Mouse (Mus musculus): ENCODE data around the gene Erbb4. TPM values are rescaled to one million over a fixed set of nuclear protein-coding genes. Genes with fewer than 3 reads are reported as not detected.

Erbb4 gene
- total and polyA plus RNA-seq, 2 experiments, result 0.50 to 2.9 TPM

DNA sequence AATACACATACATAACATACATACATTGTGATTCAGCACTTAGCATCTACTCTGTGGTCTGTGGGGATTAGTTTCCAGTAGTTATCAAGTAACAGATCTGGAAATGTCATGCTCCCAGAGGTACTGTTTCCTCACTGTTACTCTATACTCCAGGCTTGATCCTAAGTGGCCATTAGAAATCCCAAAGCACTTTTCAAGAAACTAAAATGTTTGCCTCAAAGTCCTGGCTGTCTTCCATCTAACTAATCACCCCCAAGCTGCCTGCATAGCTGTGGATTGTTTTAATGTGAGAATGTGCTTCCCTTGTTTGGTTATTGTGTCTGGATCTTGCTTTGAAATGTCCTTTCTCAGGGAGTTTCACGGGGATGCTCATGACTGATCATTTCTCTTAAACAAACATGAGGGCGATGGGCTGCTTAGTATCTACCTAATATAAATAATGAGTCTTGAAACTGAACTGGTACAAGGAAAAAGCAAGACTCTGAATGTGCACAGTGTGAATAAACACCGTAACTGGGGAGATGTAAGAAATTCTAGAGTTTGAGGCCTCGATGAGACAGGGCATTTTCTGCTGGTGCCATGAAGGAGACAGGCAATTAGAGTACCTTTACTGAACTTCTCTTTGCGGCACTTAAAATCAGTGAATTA, 683.4 kb downstream of the Erbb4 start:
- Histone ChIP-seq H3K27ac (replicated peaks; ENCODE audit: insufficient read depth, low read depth, low read length) (no peak overlapping the region), H3K4me1 (ENCODE audit: control insufficient read depth, insufficient read depth, low read length) (no peaks in the 10 kb centered on the region), H3K27me3 (ENCODE audit: control insufficient read depth, insufficient read depth, low read length) (no peaks in the 10 kb centered on the region), H3K36me3 (ENCODE audit: control insufficient read depth, insufficient read depth, low read length) (no peaks in the 10 kb centered on the region), H3K4me3 (ENCODE audit: insufficient read depth, low read depth, low read length) (no peak overlapping the region), H3K9ac (ENCODE audit: low read depth, low read length) (no peak overlapping the region), H3K79me2 (ENCODE audit: control insufficient read depth, insufficient read depth, low read length) (no peaks in the 10 kb centered on the region)
- DNase-seq (ENCODE audit: extremely low read depth, low read depth, low spot score), result no peak
- no peak for TF ChIP-seq CTCF (IDR thresholded peaks at IDR 0.05; ENCODE audit: low read depth, low read length)
- no peak for TF ChIP-seq POLR2A (IDR thresholded peaks at IDR 0.05; ENCODE audit: extremely low read depth, insufficient read depth, low read length)
- 81% methylated on average over 5 of the region's 5 CpGs for WGBS

GRCm38 (mm10) chr1:68401204-68401603, 706.7 kb downstream of the Erbb4 start:
- Histone ChIP-seq H3K27me3 (ENCODE audit: control insufficient read depth, insufficient read depth, low read length) (no peaks in the 10 kb centered on the region), H3K79me2 (ENCODE audit: control insufficient read depth, insufficient read depth, low read length) (no peaks in the 10 kb centered on the region), H3K27ac (replicated peaks; ENCODE audit: insufficient read depth, low read depth, low read length) (no peak overlapping the region), H3K36me3 (ENCODE audit: control insufficient read depth, insufficient read depth, low read length) (no peaks in the 10 kb centered on the region), H3K4me1 (ENCODE audit: control insufficient read depth, insufficient read depth, low read length) (no peaks in the 10 kb centered on the region), H3K9ac (ENCODE audit: low read depth, low read length) (no peak overlapping the region), H3K4me3 (ENCODE audit: insufficient read depth, low read depth, low read length) (no peak overlapping the region)
- WGBS, result 75% methylated on average over 4 of the region's 4 CpGs
- no peak for DNase-seq (ENCODE audit: extremely low read depth, low read depth, low spot score)
- TF ChIP-seq POLR2A (IDR thresholded peaks at IDR 0.05; ENCODE audit: extremely low read depth, insufficient read depth, low read length) (no peak), CTCF (IDR thresholded peaks at IDR 0.05; ENCODE audit: low read depth, low read length) (no peak)

DNA sequence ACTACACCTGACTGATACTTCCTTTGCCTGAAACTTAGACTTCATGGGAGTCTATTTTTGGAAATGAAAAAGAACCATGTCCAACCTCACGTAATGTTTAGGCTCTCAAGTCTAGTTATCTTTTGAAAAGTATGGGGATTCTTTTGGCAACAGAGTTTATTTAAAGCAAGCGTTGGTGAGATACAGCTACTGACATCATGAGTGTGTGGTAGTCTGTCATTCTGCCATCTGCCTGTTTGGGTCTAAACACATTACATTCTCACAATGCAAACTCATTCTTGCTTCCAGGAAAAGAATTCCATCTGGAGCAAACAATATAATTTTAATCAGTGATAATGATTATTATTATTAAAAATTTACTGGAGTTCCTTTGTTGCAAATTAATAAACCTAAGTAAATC, 736.3 kb downstream of the Erbb4 start:
- Histone ChIP-seq H3K4me3 (ENCODE audit: insufficient read depth, low read depth, low read length) (no peak overlapping the region), H3K9ac (ENCODE audit: low read depth, low read length) (no peak overlapping the region), H3K27me3 (ENCODE audit: control insufficient read depth, insufficient read depth, low read length) (no peaks in the 10 kb centered on the region), H3K4me1 (ENCODE audit: control insufficient read depth, insufficient read depth, low read length) (no peaks in the 10 kb centered on the region), H3K79me2 (ENCODE audit: control insufficient read depth, insufficient read depth, low read length) (no peaks in the 10 kb centered on the region), H3K36me3 (ENCODE audit: control insufficient read depth, insufficient read depth, low read length) (no peaks in the 10 kb centered on the region), H3K27ac (replicated peaks; ENCODE audit: insufficient read depth, low read depth, low read length) (no peak overlapping the region)
- no peak for TF ChIP-seq POLR2A (IDR thresholded peaks at IDR 0.05; ENCODE audit: extremely low read depth, insufficient read depth, low read length)
- TF ChIP-seq CTCF (IDR thresholded peaks at IDR 0.05; ENCODE audit: low read depth, low read length), result no peak
- no peak for DNase-seq (ENCODE audit: extremely low read depth, low read depth, low spot score)
- WGBS, result 67% methylated on average over 2 of the region's 2 CpGs

GRCm38 (mm10) chr1:68333714-68334113, 774.1 kb downstream of the Erbb4 start:
- WGBS, result 48% methylated on average over 2 of the region's 2 CpGs
- H3K4me1 ChIP-seq (ENCODE audit: control insufficient read depth, insufficient read depth, low read length), result no peaks in the 10 kb centered on the region
- no peak overlapping the region for H3K4me3 ChIP-seq (ENCODE audit: insufficient read depth, low read depth, low read length)
- no peak overlapping the region for H3K27ac ChIP-seq (replicated peaks; ENCODE audit: insufficient read depth, low read depth, low read length)
- no peaks in the 10 kb centered on the region for H3K36me3 ChIP-seq (ENCODE audit: control insufficient read depth, insufficient read depth, low read length)
- H3K79me2 ChIP-seq (ENCODE audit: control insufficient read depth, insufficient read depth, low read length), result no peaks in the 10 kb centered on the region
- no peak for TF ChIP-seq CTCF (IDR thresholded peaks at IDR 0.05; ENCODE audit: low read depth, low read length)
- no peak for TF ChIP-seq POLR2A (IDR thresholded peaks at IDR 0.05; ENCODE audit: extremely low read depth, insufficient read depth, low read length)
- no peak overlapping the region for H3K9ac ChIP-seq (ENCODE audit: low read depth, low read length)
- no peaks in the 10 kb centered on the region for H3K27me3 ChIP-seq (ENCODE audit: control insufficient read depth, insufficient read depth, low read length)
- no peak for DNase-seq (ENCODE audit: extremely low read depth, low read depth, low spot score)

DNA sequence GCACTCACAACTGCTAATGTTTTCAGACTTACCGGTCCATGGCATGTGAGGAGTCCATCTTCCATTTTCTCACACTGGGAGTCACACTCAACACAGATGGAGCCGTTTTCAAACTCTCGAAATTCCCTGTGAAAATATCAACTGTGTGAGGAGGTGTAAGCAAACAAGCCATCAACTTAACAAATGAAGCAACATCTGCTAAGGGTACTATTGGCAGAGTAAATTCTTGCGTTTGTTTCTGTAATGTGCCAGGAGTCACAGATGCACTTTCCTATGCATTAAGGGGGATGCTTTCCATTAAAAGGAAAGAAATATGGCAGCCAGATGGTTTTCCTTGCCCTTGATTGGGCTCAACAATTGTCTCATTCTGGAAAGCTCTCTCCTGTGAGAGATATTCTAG, 802.0 kb downstream of the Erbb4 start:
- no peaks in the 10 kb centered on the region for H3K27me3 ChIP-seq (ENCODE audit: control insufficient read depth, insufficient read depth, low read length)
- no peak for TF ChIP-seq POLR2A (IDR thresholded peaks at IDR 0.05; ENCODE audit: extremely low read depth, insufficient read depth, low read length)
- TF ChIP-seq CTCF (IDR thresholded peaks at IDR 0.05; ENCODE audit: low read depth, low read length), result no peak
- WGBS, result 77% methylated on average over 4 of the region's 4 CpGs
- H3K36me3 ChIP-seq (ENCODE audit: control insufficient read depth, insufficient read depth, low read length), result no peaks in the 10 kb centered on the region
- H3K4me3 ChIP-seq (ENCODE audit: insufficient read depth, low read depth, low read length), result no peak overlapping the region
- no peak overlapping the region for H3K27ac ChIP-seq (replicated peaks; ENCODE audit: insufficient read depth, low read depth, low read length)
- no peaks in the 10 kb centered on the region for H3K79me2 ChIP-seq (ENCODE audit: control insufficient read depth, insufficient read depth, low read length)
- no peaks in the 10 kb centered on the region for H3K4me1 ChIP-seq (ENCODE audit: control insufficient read depth, insufficient read depth, low read length)
- no peak overlapping the region for H3K9ac ChIP-seq (ENCODE audit: low read depth, low read length)
- no peak for DNase-seq (ENCODE audit: extremely low read depth, low read depth, low spot score)

GRCm38 (mm10) chr1:68284443-68284842, 823.4 kb downstream of the Erbb4 start:
- WGBS, result 72% methylated on average over 2 of the region's 2 CpGs
- DNase-seq (ENCODE audit: extremely low read depth, low read depth, low spot score), result no peak
- no peaks in the 10 kb centered on the region for H3K27me3 ChIP-seq (ENCODE audit: control insufficient read depth, insufficient read depth, low read length)

More at GRCm38 (mm10) chr1:68284443-68284842, 823.4 kb downstream of the Erbb4 start:
- Histone ChIP-seq H3K9ac (ENCODE audit: low read depth, low read length) (no peak overlapping the region), H3K79me2 (ENCODE audit: control insufficient read depth, insufficient read depth, low read length) (no peaks in the 10 kb centered on the region), H3K27ac (replicated peaks; ENCODE audit: insufficient read depth, low read depth, low read length) (no peak overlapping the region), H3K4me1 (ENCODE audit: control insufficient read depth, insufficient read depth, low read length) (no peaks in the 10 kb centered on the region), H3K36me3 (ENCODE audit: control insufficient read depth, insufficient read depth, low read length) (no peaks in the 10 kb centered on the region), H3K4me3 (ENCODE audit: insufficient read depth, low read depth, low read length) (no peak overlapping the region)
- TF ChIP-seq CTCF (IDR thresholded peaks at IDR 0.05; ENCODE audit: low read depth, low read length), result no peak
- TF ChIP-seq POLR2A (IDR thresholded peaks at IDR 0.05; ENCODE audit: extremely low read depth, insufficient read depth, low read length), result no peak

Measured in liver, adult 2 months (tissue).